Mouse (Mus musculus): Measurements from ENCODE around the gene Hamp. TPM values are rescaled to one million over a fixed set of nuclear protein-coding genes. Genes with fewer than 3 reads are reported as not detected.

Gene Hamp
- total and polyA plus RNA-seq, 2 experiments from 2014 or later = not detected

GRCm38 (mm10) chr7:30973501-30974289 lies 29.9 kb upstream of the Hamp start, which contains the start of gene Fam187b:
Gene Fam187b (plus strand): TSS chr7:30973790.
- H3K27ac ChIP-seq (ENCODE audit: low read depth, low read length) = no peak within 1 kb of the TSS
- no peaks in the 10 kb centered on the region for H3K9me3 ChIP-seq (ENCODE audit: low read length)
- H3K27me3 ChIP-seq (ENCODE audit: insufficient read depth, low read length) = peaks cover 15% of the 10 kb centered on the region
- H3K4me3 ChIP-seq (ENCODE audit: low read depth, low read length) = peak within 1 kb of the TSS; percentile 32
- WGBS = under 1% methylated on average over 37 of the region's 37 CpGs
- 0 out of 2 replicates have a peak within 1 kb of the TSS, but pooled peaks have one; percentile 25 for H3K9ac ChIP-seq (replicated peaks; ENCODE audit: low read length, poor library complexity, severe bottlenecking)
- H3K4me1 ChIP-seq (ENCODE audit: insufficient read depth, low read length) = 0 out of 2 replicates have a peak, but pooled peaks cover 4% of the 10 kb centered on the region
- peak within 1 kb of the TSS; percentile 52 for H3K4me2 ChIP-seq (ENCODE audit: low read depth, low read length, poor library complexity, severe bottlenecking)
- TF ChIP-seq CTCF (IDR thresholded peaks at IDR 0.05) = peak; percentile 72
- DNase-seq (ENCODE audit: low spot score) = peak; percentile 90
- ATAC-seq (ENCODE audit: low FRiP score) = peak; percentile 71
- H3K36me3 ChIP-seq (ENCODE audit: insufficient read depth, low read length) = no peaks in the 10 kb centered on the region

- WGBS = 0% methylated on average over 10 of the region's 19 CpGs
- ATAC-seq (ENCODE audit: low FRiP score) = peak; percentile 14; the same call in 1 of the 2 replicates
- no peaks in the 10 kb centered on the region for H3K9me3 ChIP-seq (ENCODE audit: low read length)
- TF ChIP-seq CTCF (IDR thresholded peaks at IDR 0.05) = no peak
- peaks cover 15% of the 10 kb centered on the region for H3K27me3 ChIP-seq (ENCODE audit: insufficient read depth, low read length)
- H3K4me3 ChIP-seq (ENCODE audit: low read depth, low read length) = peak within 1 kb of the TSS; percentile 32
- 0 out of 2 replicates have a peak within 1 kb of the TSS, but pooled peaks have one; percentile 25 for H3K9ac ChIP-seq (replicated peaks; ENCODE audit: low read length, poor library complexity, severe bottlenecking)
- peak within 1 kb of the TSS; percentile 52 for H3K4me2 ChIP-seq (ENCODE audit: low read depth, low read length, poor library complexity, severe bottlenecking)
- no peaks in the 10 kb centered on the region for H3K36me3 ChIP-seq (ENCODE audit: insufficient read depth, low read length)
- no peak within 1 kb of the TSS for H3K27ac ChIP-seq (ENCODE audit: low read depth, low read length)
- 0 out of 2 replicates have a peak, but pooled peaks cover 4% of the 10 kb centered on the region for H3K4me1 ChIP-seq (ENCODE audit: insufficient read depth, low read length)
- DNase-seq (ENCODE audit: low spot score) = no peak
These were observed 29.3 kb upstream of the Hamp start, which contains the start of gene Lsr for GRCm38 (mm10) chr7:30973251-30973500. Gene Lsr (minus strand): TSS chr7:30973464.

DNA sequence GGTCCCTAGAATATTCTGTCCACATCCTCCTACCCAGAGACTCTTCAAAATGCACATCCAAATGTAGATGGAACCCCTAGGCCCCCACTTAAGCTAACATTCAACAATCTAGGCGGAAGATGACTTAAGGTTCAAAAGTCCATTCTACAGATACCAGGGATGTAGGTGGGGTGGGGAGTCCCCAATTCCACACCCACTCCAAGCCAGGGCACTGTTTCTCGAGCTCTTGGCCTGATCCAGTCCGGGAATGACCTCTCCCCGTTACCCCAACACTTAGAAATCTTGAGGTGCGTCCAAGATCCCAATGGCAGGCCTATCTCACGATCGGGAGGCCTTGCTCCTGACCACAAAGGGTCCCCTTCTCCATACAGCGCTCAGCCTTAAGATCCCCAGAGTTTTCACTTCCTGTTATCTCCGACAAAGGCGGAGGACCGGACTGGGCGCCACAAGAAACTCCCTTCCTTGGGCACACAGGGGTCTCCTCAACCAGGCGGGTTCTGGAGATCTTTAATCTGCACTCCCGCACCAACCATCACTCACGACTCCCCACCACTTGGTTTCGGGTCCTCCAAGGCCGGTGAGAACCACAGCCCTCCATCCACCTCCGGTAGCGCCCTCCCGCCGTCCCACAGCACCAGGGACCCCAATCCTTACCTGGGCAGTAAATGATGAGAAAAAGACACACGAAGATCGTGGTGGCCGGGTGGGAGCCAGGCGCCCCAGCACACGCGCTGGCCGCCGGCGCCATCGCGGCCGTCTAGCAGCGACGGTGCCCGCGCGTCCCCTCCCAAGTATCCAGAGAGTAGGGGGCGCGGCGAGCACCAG lies 28.8 kb upstream of the Hamp start:
- Histone ChIP-seq H3K4me2 (ENCODE audit: low read depth, low read length, poor library complexity, severe bottlenecking) (peak overlapping the region; percentile 52), H3K9ac (replicated peaks; ENCODE audit: low read length, poor library complexity, severe bottlenecking) (no peak overlapping the region), H3K9me3 (ENCODE audit: low read length) (no peaks in the 10 kb centered on the region), H3K4me1 (ENCODE audit: insufficient read depth, low read length) (0 out of 2 replicates have a peak, but pooled peaks cover 4% of the 10 kb centered on the region), H3K27me3 (ENCODE audit: insufficient read depth, low read length) (peaks cover 15% of the 10 kb centered on the region), H3K36me3 (ENCODE audit: insufficient read depth, low read length) (no peaks in the 10 kb centered on the region), H3K27ac (ENCODE audit: low read depth, low read length) (no peak overlapping the region), H3K4me3 (ENCODE audit: low read depth, low read length) (peak overlapping the region; percentile 32)
- DNase-seq (ENCODE audit: low spot score) (no peak), ATAC-seq (ENCODE audit: low FRiP score) (0 out of 2 replicates have a peak, but pooled peaks have one; percentile 12)
- TF ChIP-seq CTCF (IDR thresholded peaks at IDR 0.05) = no peak
- WGBS = 5% methylated on average over 41 of the region's 41 CpGs

DNA sequence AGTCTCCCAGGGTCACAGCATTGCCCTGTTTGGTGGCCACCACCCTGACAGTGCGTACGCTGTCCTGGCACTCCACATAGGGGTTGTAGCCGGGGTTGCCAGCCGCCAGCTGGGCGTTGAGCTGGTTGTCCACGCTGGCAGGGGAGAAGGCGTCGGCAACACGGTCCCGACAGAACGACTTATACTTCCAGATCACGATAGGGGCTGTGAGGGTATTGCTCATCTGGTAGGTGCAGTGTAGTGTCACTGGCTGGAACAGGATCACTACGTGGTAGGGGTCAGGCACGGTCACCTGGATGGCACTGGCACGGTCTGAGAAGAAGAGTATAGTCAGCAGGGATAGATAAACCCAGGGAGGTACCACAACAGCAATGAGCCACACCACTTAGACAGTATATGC lies 28.1 kb upstream of the Hamp start:
- Histone ChIP-seq H3K4me2 (ENCODE audit: low read depth, low read length, poor library complexity, severe bottlenecking) (0 out of 2 replicates have a peak overlapping the region, but pooled peaks have one; percentile 52), H3K4me3 (ENCODE audit: low read depth, low read length) (no peak overlapping the region; the same call in 1 of the 2 replicates), H3K27ac (ENCODE audit: low read depth, low read length) (no peak overlapping the region), H3K9me3 (ENCODE audit: low read length) (no peaks in the 10 kb centered on the region), H3K36me3 (ENCODE audit: insufficient read depth, low read length) (no peaks in the 10 kb centered on the region), H3K9ac (replicated peaks; ENCODE audit: low read length, poor library complexity, severe bottlenecking) (no peak overlapping the region), H3K4me1 (ENCODE audit: insufficient read depth, low read length) (0 out of 2 replicates have a peak, but pooled peaks cover 4% of the 10 kb centered on the region), H3K27me3 (ENCODE audit: insufficient read depth, low read length) (peaks cover 15% of the 10 kb centered on the region)
- DNase-seq (ENCODE audit: low spot score) (no peak), ATAC-seq (ENCODE audit: low FRiP score) (no peak)
- WGBS = 90% methylated on average over 15 of the region's 15 CpGs
- no peak for TF ChIP-seq CTCF (IDR thresholded peaks at IDR 0.05)

DNA sequence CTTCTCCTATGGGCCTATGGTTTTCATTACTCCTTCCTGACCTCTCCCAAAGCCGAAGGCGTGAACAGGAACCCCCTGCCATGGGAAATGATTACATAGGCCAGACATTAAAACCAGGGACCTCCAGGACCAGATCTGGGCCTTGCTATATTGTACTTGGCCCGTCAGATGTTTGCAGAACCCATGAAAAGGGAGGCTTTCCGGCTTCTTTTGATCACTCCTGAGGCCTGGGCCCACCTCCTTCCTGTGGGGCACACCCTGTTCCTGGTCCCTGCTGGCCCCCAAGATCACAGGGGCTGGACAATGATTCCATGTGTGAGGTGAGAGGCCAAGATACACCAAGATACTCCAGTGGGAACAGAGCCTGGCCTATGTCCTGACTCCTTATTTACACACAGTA lies 25.3 kb upstream of the Hamp start:
- H3K27me3 ChIP-seq (ENCODE audit: insufficient read depth, low read length) = peaks cover 15% of the 10 kb centered on the region
- no peak overlapping the region for H3K27ac ChIP-seq (ENCODE audit: low read depth, low read length)
- no peak overlapping the region for H3K4me2 ChIP-seq (ENCODE audit: low read depth, low read length, poor library complexity, severe bottlenecking)
- no peak for TF ChIP-seq CTCF (IDR thresholded peaks at IDR 0.05)
- ATAC-seq (ENCODE audit: low FRiP score) (no peak), DNase-seq (ENCODE audit: low spot score) (peak; percentile 8)
- H3K4me3 ChIP-seq (ENCODE audit: low read depth, low read length) = no peak overlapping the region
- 0 out of 2 replicates have a peak, but pooled peaks cover 4% of the 10 kb centered on the region for H3K4me1 ChIP-seq (ENCODE audit: insufficient read depth, low read length)
- 90% methylated on average over 4 of the region's 4 CpGs for WGBS
- no peak overlapping the region for H3K9ac ChIP-seq (replicated peaks; ENCODE audit: low read length, poor library complexity, severe bottlenecking)
- no peaks in the 10 kb centered on the region for H3K36me3 ChIP-seq (ENCODE audit: insufficient read depth, low read length)
- no peaks in the 10 kb centered on the region for H3K9me3 ChIP-seq (ENCODE audit: low read length)

Data from midbrain, postnatal 0 days (tissue).